Mouse (Mus musculus) frontal cortex, postnatal 36 days (tissue): ENCODE results near the gene Zfp60.
A peak's percentile ranks its signal among the peaks of the same experiment; 100 is the strongest.

Experiments
- DNase-seq, 2 experiments: peaks; one replicate each; pipeline ENCODE4 v3.0.0; 2022; ENCODE audit warnings: low spot score in 2 of 2

Gene Zfp60

DNA sequence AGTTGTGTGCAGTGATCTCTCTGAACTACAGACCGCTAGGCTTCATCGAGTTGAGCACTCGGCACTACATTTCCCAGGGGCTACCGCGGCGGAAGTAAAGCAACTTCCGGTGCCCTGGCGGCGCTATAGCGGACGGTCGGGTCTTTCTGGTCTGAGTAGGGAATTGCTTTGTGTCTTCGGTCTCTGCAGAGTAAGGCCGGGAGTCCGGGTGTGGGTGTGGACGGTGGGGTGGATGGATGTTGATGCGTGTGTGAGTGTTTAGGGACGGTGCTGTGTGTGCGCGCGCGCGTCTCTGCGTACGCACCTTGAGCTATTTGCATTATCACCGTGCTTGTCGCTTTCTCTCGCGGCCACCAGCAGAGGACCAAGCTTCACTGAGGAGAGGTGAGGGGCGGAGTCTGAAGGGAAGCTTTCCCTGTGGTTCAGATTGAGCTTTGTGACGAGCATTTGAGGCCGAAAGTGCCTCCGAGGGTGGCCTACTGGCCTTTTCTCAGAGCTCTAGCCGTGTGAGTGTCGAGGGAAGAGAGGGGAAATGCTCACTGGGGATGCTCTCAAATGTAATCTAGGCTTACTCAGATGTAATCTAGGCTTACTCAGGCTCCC, at the start of gene Zfp60:
TSS of gene Zfp60 (plus strand) at position 109 of the 603 bp plus-strand sequence.
- DNase-seq, result peak; percentile 89 to 91

DNA sequence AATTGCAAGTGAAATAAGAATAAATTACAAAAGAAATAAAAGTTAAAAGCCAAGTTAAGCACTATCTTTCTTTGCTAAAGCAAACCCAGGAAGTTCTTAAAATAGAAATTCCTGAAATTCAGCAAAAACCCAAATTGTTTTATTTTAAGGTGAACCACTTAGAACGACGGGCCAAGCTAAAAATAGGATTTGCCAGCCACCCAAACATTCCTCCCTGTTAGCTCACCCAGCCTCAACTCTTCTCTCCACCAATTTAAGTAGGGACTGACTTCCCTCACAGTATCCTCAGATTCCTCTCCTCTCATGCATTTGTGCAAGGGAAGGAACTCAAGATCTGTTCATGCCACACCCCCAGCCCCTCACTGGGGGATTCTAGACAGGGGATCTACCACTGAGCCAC, 48.0 kb upstream of the Zfp60 start:
- DNase-seq, result no peak

DNA sequence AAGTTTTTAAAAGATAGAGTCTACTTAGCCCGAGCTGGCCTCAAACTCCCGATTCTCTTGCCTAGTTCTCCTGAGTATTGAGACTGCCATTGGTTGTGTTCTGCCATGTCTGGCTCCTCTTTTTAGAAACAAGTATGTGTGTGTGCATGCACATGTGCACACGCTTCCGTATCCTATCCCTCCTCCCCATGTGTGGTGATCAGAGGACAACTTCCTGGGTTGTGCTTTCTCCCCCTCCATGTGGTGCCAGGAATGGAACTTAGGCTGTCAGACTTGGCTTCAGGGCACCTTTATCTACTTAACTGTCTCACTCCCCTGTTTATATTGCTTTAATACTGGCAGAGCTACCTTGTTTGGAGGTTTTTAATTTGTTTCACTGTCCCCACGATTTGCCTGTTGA, 46.0 kb upstream of the Zfp60 start:
- no peak for DNase-seq

DNA sequence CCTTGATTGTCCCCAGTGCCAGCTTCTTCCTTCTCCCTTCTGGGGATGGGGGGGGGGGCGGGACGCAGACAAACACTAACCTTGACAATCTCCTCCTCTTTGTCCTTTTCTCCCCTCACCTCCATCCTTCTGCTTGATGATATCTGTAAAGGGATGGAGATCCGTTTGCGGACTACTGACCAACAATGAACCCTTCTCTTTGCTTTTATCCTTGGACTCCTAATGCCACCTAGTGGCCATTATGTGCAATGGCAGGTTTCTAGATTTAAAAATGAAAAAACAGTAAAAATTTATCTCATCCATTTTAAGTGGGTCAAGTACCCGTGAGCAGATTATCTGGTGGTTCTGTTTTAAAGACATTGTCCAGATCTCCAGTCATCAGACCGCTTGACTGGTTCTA, 45.5 kb upstream of the Zfp60 start:
- DNase-seq, result no peak

DNA sequence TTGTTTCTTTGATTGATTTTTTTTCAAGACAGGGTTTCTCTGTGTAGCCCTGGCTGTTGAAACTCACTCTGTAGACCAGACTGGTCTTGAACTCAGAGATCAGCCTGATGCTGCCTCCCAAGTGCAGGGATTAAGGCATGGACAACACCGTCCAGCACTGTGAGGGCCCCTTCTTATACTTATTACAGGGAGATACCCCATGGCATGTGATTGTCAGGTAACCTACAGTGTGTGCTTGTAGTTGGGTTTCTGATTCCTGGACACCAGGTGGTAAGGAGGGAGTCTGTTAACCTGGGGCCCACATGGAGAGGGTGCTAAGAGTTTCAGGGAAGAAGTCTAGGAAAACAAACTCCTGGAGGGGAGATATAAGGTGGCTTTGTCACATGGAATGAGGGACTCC, 44.1 kb upstream of the Zfp60 start:
- no peak for DNase-seq

DNA sequence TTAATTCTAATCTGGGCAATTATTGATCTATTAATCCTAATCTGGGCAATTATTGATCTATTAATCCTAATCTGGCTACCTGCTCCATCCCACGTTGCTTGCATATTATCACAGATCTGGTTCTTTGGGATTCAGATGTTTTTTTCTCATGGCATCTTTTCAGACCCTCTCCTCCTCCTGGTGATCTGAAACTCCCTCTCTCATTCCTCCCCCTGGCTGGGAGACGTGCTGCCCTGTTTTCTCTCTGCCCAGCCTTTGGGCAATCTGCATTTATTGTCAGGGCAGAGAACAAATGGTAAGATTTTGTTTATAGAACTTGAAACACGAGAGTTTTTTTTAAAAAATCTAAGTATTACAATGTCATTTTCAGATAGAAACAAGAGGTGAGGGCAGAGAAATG, 43.4 kb upstream of the Zfp60 start:
- DNase-seq, result no peak

DNA sequence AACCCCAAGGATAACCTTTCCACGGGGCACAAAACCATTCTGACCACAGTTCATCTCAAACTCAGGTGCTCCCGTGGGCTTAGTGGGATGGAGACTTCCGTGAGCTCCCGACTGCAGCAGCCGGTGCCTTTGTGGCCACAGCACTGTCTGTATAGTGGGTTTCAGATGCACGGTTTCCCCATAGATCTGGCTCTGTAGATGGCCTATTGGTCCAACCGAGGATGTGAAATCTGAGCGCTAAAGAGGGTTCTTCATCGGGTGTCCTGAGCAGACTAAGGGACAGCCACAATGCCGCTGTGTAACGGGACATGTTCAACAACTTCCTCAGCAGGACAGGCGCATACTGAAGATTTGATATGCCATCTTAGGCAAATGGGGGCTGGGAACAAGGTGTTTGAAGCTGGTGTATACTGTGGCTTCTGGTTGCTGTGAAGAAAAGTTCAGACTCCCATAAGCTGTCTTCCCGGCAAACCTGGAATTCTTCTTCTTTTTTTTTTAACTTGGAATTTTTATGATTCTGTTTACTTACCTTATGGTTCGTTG, 42.9 kb upstream of the Zfp60 start:
- no peak for DNase-seq

DNA sequence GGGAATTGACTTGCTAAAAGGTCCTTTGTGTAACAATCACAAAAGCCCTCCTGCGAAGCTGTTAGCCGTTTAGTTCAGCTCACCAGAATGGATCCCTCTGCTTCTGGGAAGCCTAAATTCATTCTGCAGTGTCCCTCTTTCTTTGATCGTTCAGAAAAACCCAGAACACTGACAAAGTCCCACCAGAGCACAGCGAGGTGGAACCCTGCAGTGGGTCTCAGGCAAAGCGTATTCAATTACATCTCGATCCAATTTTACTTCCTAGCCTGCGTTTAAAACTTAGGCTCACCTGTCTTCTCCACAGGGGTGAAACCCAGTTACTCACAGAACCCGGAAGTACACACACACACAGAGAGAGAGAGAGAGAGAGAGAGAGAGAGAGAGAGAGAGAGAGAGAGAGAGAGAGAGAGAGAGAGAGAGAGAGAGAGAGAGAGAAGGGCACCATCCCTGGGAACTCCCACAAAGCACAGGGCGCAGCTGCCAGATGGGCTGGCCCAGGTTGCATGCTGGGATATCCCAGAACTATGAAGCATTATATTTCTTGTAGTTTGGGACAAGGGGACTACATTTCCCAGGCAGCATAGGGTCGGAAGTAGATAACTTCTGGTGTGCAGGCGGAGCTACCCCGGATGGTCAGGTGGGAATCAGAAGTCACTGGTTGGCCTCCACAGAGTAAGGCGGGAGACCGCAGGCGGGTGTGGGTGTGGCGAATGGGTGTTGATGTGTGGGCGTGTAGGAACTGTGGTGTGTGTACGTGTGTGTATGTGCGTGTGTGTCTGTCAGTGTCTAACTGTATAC, 42.2 kb upstream of the Zfp60 start, which contains the start of gene Zfp607b:
TSS of gene Zfp607b (plus strand) at position 526 of the 798 bp plus-strand sequence.
- peak; percentile 93 to 97 for DNase-seq

DNA sequence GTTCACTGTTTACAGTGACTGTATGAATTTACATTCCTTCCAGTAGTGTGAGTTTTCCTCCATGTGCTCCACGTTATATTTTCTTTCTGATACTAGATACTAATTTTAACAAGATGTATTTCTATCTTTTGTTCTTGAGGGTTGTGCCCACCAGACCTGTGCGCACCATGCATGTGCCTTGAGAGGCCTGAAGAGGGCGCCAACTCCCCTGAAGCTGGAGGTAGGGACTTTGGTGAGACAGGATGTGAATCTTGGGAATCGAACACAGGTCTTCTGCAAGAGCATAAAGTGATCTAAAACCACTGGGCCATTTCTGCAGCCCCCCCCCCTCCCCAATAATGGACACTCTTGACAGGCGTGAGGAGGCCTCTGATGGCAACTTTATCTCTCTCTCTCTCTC, 40.1 kb upstream of the Zfp60 start:
- DNase-seq, result no peak

DNA sequence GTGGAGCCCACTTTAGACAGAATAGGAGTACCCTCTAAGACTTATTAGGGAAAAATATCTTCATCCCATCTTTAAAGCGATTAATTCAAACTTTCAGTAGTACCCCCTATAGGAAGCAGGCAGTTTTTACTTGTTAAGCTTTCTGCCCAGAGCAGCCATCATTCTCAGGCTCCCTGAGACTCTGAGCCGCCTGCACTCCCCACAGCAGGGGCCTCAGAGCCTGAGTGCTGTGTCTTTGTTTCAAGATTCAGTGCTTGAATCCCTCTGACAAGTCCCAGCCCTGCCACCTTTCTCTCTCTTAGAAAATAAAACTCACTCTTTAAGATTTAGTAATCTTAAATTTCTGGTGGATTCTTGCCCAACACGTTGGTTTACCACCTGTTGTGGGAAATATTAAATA, 34.5 kb upstream of the Zfp60 start:
- DNase-seq, result no peak

DNA sequence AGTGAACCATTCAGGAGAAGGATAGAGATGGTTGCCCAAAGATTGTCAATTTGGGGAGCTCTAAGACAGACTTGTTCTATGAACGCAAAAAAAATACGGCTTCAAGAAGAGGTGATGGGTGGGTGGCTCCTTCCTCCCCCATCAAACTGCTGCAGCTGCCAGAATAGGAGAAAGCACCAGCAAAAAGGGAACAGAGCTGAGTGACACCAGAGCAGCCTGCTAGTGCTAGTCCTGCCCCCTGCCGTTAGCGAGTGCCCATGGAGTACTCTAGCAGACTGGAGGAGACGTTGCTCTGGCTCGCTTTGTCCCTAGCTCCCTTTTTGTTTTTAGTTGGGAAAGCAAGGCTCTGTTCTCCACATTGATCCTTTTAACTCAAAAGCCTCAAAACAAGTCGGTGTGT, 20.8 kb upstream of the Zfp60 start:
- DNase-seq, result peak in 1 of 2 experiments; percentile 31

DNA sequence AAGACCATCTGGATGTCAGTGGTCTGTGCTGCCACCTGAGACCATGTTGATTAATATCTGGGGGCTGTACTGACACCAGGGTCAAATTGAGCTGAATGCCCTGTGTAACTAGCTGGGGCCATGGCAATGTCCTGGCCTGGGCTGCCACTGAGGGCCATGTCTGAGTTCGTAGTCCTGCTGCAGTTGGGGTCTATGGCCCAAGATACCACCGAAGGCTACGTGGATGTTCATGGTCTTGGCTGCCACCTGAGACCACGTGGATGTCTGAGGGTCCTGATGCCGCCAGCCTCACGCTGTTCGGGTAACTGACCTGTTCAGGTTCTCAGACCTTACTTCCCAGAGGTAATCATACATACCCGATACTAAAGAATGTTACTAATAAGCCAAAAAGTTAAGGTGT, 9.2 kb upstream of the Zfp60 start:
- DNase-seq, result no peak

DNA sequence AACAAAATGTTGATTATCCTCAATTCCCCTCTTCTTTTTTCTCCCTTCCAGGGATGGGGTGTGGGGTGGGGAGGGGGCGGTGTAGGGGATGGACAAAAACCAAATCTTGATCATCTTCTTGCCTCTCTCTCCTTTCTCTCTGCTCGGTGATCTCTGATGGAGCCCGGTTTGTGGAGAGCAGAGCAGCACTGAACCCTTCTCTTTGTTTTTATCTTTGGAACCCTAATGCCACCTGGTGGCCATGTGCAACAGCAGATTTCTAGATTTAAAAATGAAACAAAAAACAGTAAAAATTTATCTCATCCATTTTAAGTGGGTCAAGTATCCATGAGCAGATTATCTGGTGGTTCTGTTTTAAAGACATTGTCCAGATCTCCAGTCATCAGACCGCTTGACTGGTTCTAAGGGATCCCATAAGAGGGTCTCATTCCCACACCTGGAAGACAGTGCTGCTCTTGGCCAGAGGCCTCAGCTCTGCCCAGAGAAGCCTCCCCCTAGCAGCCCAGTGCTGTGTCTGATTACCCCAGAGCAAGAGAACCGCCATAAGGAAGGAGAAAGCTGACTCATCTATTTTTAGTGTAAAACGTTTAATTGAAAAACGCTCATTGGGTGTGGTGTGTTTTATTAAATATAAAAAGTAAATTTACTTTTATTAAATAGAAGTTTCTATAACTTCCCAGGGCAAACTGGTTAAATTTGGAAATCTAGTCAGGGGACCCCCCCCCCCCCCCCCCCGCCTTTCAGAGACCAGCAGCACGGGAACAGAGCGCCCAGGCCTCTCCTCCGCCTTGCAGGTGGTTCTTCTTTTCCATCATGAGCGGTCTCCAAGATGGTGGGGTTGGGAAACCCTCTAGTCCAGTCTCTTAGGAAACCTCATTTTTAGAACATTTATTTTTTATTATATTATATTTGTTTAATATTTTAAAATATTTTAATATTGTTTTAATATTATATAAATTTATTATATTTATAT, 5.3 kb upstream of the Zfp60 start:
- peak; percentile 22 to 47 for DNase-seq

DNA sequence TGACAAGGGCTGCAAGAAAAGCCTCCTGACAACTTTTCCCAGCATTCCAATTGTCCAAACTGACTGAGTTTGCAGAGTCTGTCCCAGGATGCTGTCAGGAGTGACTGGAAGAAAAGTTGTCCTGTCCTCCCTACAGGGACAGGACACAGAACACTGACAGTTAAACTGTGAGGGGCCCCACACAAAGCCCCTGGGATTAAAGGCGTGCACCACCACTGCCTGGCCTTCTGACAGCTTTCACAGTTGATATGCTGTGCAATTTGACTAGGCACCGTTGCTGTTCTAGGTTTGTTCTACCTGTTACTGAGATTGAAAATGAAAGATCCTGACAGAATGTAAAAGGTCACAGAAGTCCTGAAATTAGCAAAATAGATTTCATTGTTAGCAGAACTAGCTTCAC, 3.7 kb upstream of the Zfp60 start:
- DNase-seq, result no peak

DNA sequence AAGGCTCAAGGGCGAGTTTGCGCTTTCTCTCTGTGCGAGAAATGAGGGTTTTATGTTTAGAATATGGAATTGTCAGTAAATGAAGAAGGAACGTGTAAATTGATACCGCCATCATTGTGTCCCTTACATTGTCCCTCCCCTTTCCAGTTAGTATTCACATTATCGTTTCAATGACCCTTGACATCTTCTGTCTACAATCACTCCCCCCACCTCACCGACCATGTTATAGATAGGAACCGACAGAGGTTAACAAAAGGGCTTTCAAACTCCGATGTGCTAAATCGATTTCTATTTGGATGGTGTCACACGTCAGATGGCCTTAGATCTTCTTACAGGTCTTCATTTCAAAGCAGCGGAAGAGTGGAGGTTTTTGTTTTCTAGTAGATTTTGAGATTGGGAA, 757 bp downstream of the Zfp60 start:
- DNase-seq, result no peak

DNA sequence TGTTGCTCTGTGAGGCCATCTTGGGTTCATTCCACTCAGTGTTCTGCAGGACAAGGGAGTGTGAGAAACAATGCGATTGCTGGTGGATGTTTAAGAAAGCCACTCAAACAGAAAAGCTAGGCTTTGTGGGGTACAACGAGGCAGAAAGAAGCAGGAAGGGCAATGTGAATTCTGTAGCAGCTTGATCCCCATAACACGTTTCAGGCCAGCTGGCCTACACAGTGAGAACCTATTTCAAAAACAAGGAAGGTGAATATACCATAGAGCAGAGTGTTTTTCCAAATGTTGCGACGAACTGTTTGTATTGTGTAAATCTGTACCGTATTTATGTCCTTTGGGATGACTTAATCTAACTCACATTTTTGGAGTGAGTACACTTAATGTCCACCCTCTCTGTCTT, 1.3 kb downstream of the Zfp60 start:
- DNase-seq, result no peak

DNA sequence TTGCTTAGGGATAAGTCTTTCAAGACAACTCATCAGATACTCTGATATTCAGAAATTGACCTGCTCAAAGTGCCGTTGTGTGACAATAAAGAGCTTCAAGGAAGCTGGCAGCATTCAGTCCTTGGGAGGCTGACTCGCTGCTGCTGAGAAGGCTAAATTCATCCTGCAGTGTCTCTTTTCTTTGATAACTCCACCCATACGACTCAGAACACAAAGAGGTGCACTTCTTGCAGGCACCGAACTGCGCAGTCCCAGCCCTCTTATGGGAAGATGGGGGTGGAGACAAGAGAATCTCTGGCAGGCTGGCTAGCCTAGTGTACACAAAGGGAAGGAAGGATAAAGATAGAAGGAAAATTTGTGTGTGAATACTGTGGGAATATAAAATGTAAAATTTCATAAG, 4.3 kb downstream of the Zfp60 start:
- no peak for DNase-seq

DNA sequence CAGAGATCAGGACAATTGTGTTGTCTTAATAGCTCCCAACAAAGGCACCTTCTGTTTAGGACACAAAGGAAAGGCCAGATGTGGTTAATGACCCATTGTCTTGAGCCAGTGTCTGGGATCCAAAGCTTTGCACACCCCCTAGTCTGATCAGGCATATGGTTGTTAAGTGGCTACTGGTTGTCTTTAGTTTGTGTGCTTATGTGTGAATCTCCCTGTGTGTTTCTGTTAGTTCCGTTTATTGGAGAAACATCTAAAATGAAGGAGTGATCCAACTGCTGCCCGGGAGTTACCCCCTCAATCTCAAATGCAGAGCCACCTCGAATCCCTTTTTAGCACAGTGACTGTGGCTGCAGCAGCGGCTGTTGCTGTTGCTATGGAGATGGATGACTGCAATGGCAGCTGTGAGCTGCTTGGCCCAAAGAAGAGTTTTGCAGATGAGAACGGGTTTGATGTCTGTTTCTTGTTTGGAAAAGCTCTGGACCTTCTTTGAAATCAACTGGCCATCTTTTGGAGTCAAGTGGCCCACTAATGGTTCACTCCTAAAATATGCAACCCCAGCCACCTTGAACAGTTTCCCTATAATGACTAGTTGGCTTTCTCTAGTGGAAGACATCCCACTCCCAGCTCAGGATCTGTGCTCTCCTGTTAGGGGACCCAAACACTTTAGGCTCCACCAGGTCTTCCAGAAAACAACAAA, 25.3 kb downstream of the Zfp60 start:
- peak; percentile 29 to 57 for DNase-seq

DNA sequence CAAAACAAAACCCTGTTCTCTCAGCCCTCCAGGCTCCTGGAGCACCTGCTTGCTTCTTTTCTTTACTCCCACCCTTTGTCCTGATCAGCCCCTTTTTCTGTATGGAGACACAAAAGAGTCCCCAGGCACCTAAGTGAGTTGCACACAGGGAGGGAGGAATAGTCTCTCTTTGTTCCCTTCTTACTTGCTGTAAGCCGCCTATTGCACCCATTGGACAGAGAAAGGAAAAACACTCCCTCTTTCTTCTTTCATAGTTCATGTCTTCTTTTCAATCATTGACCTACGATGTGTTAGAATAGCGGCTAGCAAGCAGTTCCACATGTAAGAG, 25.8 kb downstream of the Zfp60 start:
- DNase-seq, result no peak

DNA sequence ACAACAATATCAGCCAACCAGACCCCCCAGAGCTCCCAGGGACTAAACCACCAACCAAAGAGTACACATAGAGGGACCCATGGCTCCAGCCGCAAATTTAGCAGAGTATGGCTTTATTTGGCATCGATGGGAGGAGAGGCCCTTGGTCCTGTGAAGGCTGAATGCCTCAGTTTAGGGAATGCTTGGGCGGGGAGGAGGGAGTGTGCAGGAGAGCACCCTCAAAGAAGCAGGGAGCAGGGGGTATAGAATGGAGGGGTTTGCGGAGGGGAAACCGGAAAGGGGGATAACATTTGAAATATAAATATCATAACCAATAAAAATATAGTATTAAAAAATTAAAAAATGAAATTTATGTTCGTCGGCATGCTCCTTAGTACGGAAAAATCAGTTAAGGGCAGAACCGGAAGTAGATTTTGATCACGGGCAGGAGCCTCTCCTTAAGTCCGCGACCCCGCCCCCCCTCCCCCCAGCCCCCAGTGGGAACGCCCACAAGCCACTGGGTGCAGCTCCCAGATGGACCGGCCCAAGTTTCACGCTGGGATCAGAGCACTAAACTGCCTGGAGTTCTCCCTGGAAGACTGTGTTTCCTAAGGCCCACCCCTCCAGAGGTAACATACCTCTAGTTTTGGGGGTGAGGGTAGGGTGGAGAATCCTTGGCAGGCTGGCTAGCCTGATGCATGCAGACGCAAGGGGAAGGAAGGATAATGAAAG, 34.1 kb downstream of the Zfp60 start:
- no peak for DNase-seq

DNA sequence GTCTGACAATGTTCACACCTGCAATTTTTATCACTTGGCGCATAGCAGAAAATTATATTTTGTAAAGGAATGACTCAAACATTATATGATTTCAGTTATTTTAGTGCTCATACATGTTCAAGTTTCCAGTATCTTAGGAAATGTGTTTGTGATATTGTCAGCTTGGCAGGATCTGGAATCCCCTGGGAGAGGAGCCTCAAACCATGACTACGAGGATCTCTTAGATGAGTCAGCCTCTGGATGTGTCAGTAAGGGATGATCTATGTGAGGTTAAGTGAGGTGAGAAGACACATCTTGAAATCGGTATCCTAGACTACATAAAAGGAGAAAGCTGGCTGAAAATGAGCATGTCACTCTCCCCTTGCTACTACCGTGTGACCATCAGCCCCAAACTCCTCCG, 58.1 kb downstream of the Zfp60 start:
- DNase-seq, result no peak
